Mouse (Mus musculus): ENCODE results near the gene Gm2016. TPM values are rescaled to one million over a fixed set of nuclear protein-coding genes. Genes with fewer than 3 reads are reported as not detected.

The Gm2016 gene
- total and polyA plus RNA-seq, 2 experiments from 2014 or later: not detected

Other genes starting within 250 kb of the Gm2016 start
- gene Gm16381, start 229.5 kb upstream of the Gm2016 start, total RNA-seq (2014; rRNA removed): not detected in 2 replicates
- not detected in 2 replicates for gene Gm16381, start 229.5 kb upstream of the Gm2016 start, polyA plus RNA-seq (2015; fragmentation: Nextera tagmentation; extraction: Ambion mirVana)
- gene Gm21319, start 98.3 kb upstream of the Gm2016 start, total RNA-seq (2014; rRNA removed): not detected in 2 replicates
- not detected in 2 replicates for gene Gm21319, start 98.3 kb upstream of the Gm2016 start, polyA plus RNA-seq (2015; fragmentation: Nextera tagmentation; extraction: Ambion mirVana)
- not detected in 2 replicates for gene Gm21936, start 78.6 kb upstream of the Gm2016 start, total RNA-seq (2014; rRNA removed)
- gene Gm21936, start 78.6 kb upstream of the Gm2016 start, polyA plus RNA-seq (2015; fragmentation: Nextera tagmentation; extraction: Ambion mirVana): not detected in 2 replicates
- not detected in 2 replicates for gene BB287469, start 57.5 kb upstream of the Gm2016 start, total RNA-seq (2014; rRNA removed)
- not detected in 2 replicates for gene BB287469, start 57.5 kb upstream of the Gm2016 start, polyA plus RNA-seq (2015; fragmentation: Nextera tagmentation; extraction: Ambion mirVana)
- not detected in 2 replicates for gene Gm2001, start 31.7 kb upstream of the Gm2016 start, total RNA-seq (2014; rRNA removed)
- gene Gm2001, start 31.7 kb upstream of the Gm2016 start, polyA plus RNA-seq (2015; fragmentation: Nextera tagmentation; extraction: Ambion mirVana): not detected in 2 replicates
- not detected in 2 replicates for gene Gm2022, start 21.3 kb downstream of the Gm2016 start, total RNA-seq (2014; rRNA removed)
- gene Gm2022, start 21.3 kb downstream of the Gm2016 start, polyA plus RNA-seq (2015; fragmentation: Nextera tagmentation; extraction: Ambion mirVana): not detected in 2 replicates
- gene Gm2035, start 45.8 kb downstream of the Gm2016 start, total RNA-seq (2014; rRNA removed): not detected in 2 replicates
- not detected in 2 replicates for gene Gm2035, start 45.8 kb downstream of the Gm2016 start, polyA plus RNA-seq (2015; fragmentation: Nextera tagmentation; extraction: Ambion mirVana)
- not detected in 2 replicates for gene Gm2042, start 80.0 kb downstream of the Gm2016 start, total RNA-seq (2014; rRNA removed)
- not detected in 2 replicates for gene Gm2042, start 80.0 kb downstream of the Gm2016 start, polyA plus RNA-seq (2015; fragmentation: Nextera tagmentation; extraction: Ambion mirVana)
- gene Gm2075, start 137.8 kb downstream of the Gm2016 start, total RNA-seq (2014; rRNA removed): not detected in 2 replicates
- gene Gm2075, start 137.8 kb downstream of the Gm2016 start, polyA plus RNA-seq (2015; fragmentation: Nextera tagmentation; extraction: Ambion mirVana): not detected in 2 replicates
- not detected in 2 replicates for gene Gm6803, start 144.7 kb downstream of the Gm2016 start, total RNA-seq (2014; rRNA removed)
- gene Gm6803, start 144.7 kb downstream of the Gm2016 start, polyA plus RNA-seq (2015; fragmentation: Nextera tagmentation; extraction: Ambion mirVana): not detected in 2 replicates
- not detected in 2 replicates for gene Gm2056, start 152.9 kb downstream of the Gm2016 start, total RNA-seq (2014; rRNA removed)
- not detected in 2 replicates for gene Gm2056, start 152.9 kb downstream of the Gm2016 start, polyA plus RNA-seq (2015; fragmentation: Nextera tagmentation; extraction: Ambion mirVana)
- gene Gm16368, start 209.6 kb downstream of the Gm2016 start, total RNA-seq (2014; rRNA removed): not detected in 2 replicates
- not detected in 2 replicates for gene Gm16368, start 209.6 kb downstream of the Gm2016 start, polyA plus RNA-seq (2015; fragmentation: Nextera tagmentation; extraction: Ambion mirVana)

All from forebrain, postnatal 0 days (tissue).